Mouse (Mus musculus) C2C12 (cell line): ENCODE measurements at regions not wholly inside any gene's neighbourhood (a gene's known extent, or its start where the extent isn't known, plus 50 kb on each side); places are given as distances from the start of the nearest gene placed in this dataset.

Experiments
- CEBPB ChIP-seq: IDR thresholded peaks from one replicate; pipeline ENCODE4 v1.6.1; 2011; ENCODE audit warnings: low read depth, mild to moderate bottlenecking, control low read depth, moderate library complexity
- CTCF ChIP-seq: IDR thresholded peaks from one replicate; pipeline ENCODE4 v1.5.1; 2011; ENCODE audit not compliant: control insufficient read depth, insufficient read depth, insufficient read length
- MAX ChIP-seq: IDR thresholded peaks from one replicate; pipeline ENCODE4 v1.6.1; 2011; ENCODE audit warnings: mild to moderate bottlenecking, control low read depth
- MYOD1 ChIP-seq: IDR thresholded peaks from one replicate; pipeline ENCODE4 v1.6.1; 2011; ENCODE audit warnings: low read depth; ENCODE audit not compliant: control insufficient read depth, insufficient read length
- MYOG ChIP-seq: IDR thresholded peaks from one replicate; pipeline ENCODE4 v1.6.1; 2011; ENCODE audit not compliant: control insufficient read depth, insufficient read length; ENCODE audit errors: extremely low read depth
- USF1 ChIP-seq: IDR thresholded peaks from one replicate; pipeline ENCODE4 v1.6.1; 2011; ENCODE audit warnings: low read depth, mild to moderate bottlenecking, control low read depth, moderate library complexity

- TF ChIP-seq CTCF, result no peak
- no peak for TF ChIP-seq USF1
- TF ChIP-seq MAX, result peak; percentile 50
- TF ChIP-seq MYOG, result no peak
- TF ChIP-seq MYOD1, result peak; percentile 11
- no peak for TF ChIP-seq CEBPB
Measured at GRCm38 (mm10) chr15:72208076-72208475, 1626.3 kb upstream of the Gm6569 start.
